Mouse (Mus musculus): Measurements from ENCODE around the gene Tmem151b. TPM values are rescaled to one million over a fixed set of nuclear protein-coding genes. Genes with fewer than 3 reads are reported as not detected.

Gene Tmem151b
- total RNA-seq, 2 experiments from 2014 or later: 1.7 to 3.7 TPM

- no peak for DNase-seq (ENCODE audit: low spot score in 2 of 2)
These were observed 4.1 kb downstream of the Tmem151b start for GRCm38 (mm10) chr17:45545278-45545961.

- no peak for DNase-seq (ENCODE audit: low spot score in 2 of 2)
These were observed 4.6 kb downstream of the Tmem151b start for GRCm38 (mm10) chr17:45544873-45545277.

- DNase-seq (ENCODE audit: low spot score in 2 of 2): no peak
These were observed 5.2 kb downstream of the Tmem151b start for GRCm38 (mm10) chr17:45544001-45544872.

- no peak for DNase-seq (ENCODE audit: low spot score in 2 of 2)
These were observed 6.4 kb downstream of the Tmem151b start for GRCm38 (mm10) chr17:45543115-45543514.

GRCm38 (mm10) chr17:45542705-45543104 is 6.8 kb downstream of the Tmem151b start:
- DNase-seq (ENCODE audit: low spot score in 2 of 2): no peak

- DNase-seq (ENCODE audit: low spot score in 2 of 2): no peak
These were observed 7.3 kb downstream of the Tmem151b start for GRCm38 (mm10) chr17:45542129-45542528.

- no peak for DNase-seq (ENCODE audit: low spot score in 2 of 2)
These were observed 9.8 kb downstream of the Tmem151b start for GRCm38 (mm10) chr17:45539664-45540063.

GRCm38 (mm10) chr17:45538394-45538793 is 11.1 kb downstream of the Tmem151b start:
- DNase-seq (ENCODE audit: low spot score in 2 of 2): no peak

- no peak for DNase-seq (ENCODE audit: low spot score in 2 of 2)
These were observed 13.2 kb downstream of the Tmem151b start for GRCm38 (mm10) chr17:45536264-45536663.

GRCm38 (mm10) chr17:45532896-45533295 is 16.6 kb downstream of the Tmem151b start:
- no peak for DNase-seq (ENCODE audit: low spot score in 2 of 2)

GRCm38 (mm10) chr17:45530346-45530782 is 19.1 kb downstream of the Tmem151b start:
- DNase-seq (ENCODE audit: low spot score in 2 of 2): no peak

- DNase-seq (ENCODE audit: low spot score in 2 of 2): no peak
These were observed 22.9 kb downstream of the Tmem151b start for GRCm38 (mm10) chr17:45526571-45526970.

- DNase-seq (ENCODE audit: low spot score in 2 of 2): no peak
These were observed 24.5 kb downstream of the Tmem151b start for GRCm38 (mm10) chr17:45524961-45525360.

- DNase-seq (ENCODE audit: low spot score in 2 of 2): no peak
These were observed 26.2 kb downstream of the Tmem151b start, which contains the start of gene Tcte1 for GRCm38 (mm10) chr17:45523263-45523662. TSS of gene Tcte1 (plus strand) at chr17:45523434.

- DNase-seq (ENCODE audit: low spot score in 2 of 2): no peak
These were observed 29.3 kb downstream of the Tmem151b start for GRCm38 (mm10) chr17:45520136-45520535.

- no peak for DNase-seq (ENCODE audit: low spot score in 2 of 2)
These were observed 30.6 kb downstream of the Tmem151b start for GRCm38 (mm10) chr17:45518766-45519475.

GRCm38 (mm10) chr17:45517549-45518215 is 31.8 kb downstream of the Tmem151b start:
- no peak for DNase-seq (ENCODE audit: low spot score in 2 of 2)

- no peak for DNase-seq (ENCODE audit: low spot score in 2 of 2)
These were observed 32.3 kb downstream of the Tmem151b start for GRCm38 (mm10) chr17:45517135-45517534.

- DNase-seq (ENCODE audit: low spot score in 2 of 2): peak in 1 of 2 experiments; percentile 66
These were observed 33.0 kb downstream of the Tmem151b start for GRCm38 (mm10) chr17:45516488-45516887.

GRCm38 (mm10) chr17:45515806-45516205 is 33.7 kb downstream of the Tmem151b start:
- no peak for DNase-seq (ENCODE audit: low spot score in 2 of 2)

GRCm38 (mm10) chr17:45515204-45515726 is 34.2 kb downstream of the Tmem151b start:
- no peak for DNase-seq (ENCODE audit: low spot score in 2 of 2)
